Mouse (Mus musculus): ENCODE measurements around the gene Heg1.
A peak's percentile ranks its signal among the peaks of the same experiment; 100 is the strongest.

The Heg1 gene

DNA sequence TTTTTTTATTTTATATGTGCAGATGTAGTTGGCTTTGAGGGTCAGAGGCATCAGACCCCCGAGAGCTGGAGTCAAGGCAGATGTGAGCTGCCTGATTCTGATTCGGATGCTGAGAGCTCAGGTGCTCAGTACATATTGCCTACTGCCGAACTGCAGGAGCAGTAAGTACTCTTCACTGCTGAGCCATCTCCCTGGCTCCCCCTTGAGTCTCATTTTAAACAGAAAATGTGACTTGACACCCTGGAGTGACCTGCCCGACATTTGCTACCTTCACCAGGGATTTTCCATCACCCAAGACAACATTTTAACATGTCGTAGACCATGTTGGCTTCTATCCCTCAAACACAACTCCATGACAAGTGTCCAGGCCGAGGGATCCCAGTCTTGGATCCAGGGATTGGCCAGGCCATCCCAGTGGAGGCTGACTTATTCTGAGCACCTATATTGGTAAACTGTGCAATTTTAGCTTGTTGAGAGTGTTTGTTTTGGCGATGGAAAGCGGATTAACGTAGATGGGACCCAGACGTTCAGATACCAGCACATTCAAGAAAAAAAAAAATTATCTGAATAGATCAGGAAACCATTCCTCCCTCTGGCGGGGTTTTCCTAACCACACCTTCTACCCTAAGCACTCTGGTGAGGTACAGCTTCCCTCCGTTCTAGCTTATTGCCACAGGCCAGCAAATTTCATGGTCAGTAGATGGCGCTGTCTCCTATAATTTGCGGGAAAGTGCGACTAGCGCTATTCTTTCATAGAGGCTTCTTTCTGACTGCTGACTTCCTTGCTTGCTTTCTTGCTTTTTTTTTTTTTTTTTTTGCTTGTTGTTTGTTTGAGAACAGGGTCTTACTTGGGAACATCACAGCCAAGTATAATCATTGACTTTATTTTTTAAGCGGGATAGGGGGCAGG lies 136.4 kb downstream of the Heg1 start:
- peak; percentile 54 to 83 for DNase-seq (ENCODE audit: low spot score in 2 of 2)

Measured in frontal cortex, postnatal 10 days (tissue).